Mouse (Mus musculus): Measurements from ENCODE around the gene Mrpl16.

DNA sequence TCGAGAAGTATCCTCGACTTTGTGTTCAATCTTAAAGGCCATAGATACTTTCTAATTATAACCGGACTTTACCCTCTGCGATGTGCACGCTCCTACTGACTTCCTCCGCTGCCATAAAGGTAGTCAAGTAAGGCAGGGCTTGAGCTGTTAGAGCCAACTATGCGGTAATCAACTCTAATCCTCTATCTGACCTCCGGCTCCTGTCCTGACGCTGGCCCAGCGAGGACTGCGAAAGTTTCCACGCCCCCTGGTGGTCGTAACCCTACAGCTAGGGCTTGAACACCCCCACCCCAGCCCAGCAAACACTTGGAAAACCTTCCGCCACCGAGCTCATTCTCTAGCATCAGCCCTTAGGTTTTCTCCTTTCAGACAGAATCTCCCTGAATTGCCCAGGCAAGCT is 49.6 kb downstream of the Mrpl16 start:
- TF ChIP-seq POLR2AphosphoS5 (IDR thresholded peaks at IDR 0.05; ENCODE audit: insufficient replicate concordance, low read depth, low read length) (no peak), TAL1 (conservative IDR thresholded peaks at IDR 0.05; ENCODE audit: low read depth, low read length) (no peak), CTCF (IDR thresholded peaks at IDR 0.05; ENCODE audit: low read depth, low read length) (0 out of 2 replicates have a peak, but pooled peaks have one; percentile 13), GATA1 (IDR thresholded peaks at IDR 0.05; ENCODE audit: borderline replicate concordance, low read length) (no peak)
